Mouse (Mus musculus) cerebellum, adult 2 months (tissue): ENCODE results near the gene Iqce. TPM values are rescaled to one million over a fixed set of nuclear protein-coding genes. Genes with fewer than 3 reads are reported as not detected.
"Not testable (repeated sequence)": the region's sequence is repeated elsewhere in the genome, so short reads cannot be mapped to it uniquely, and the experiment has no call there.

Experiments used
- DNase-seq, 2 experiments: peaks; one replicate each; pipeline ENCODE4 v3.0.0; 2021
- H3K27ac ChIP-seq: fragments of 200-500 bp; 2 replicates; pipeline ENCODE4 v1.5.1; 2012; ENCODE audit warnings: low read length, control low read depth, inconsistent platforms; ENCODE audit not compliant: insufficient read depth
- H3K27me3 ChIP-seq: fragments of 200-500 bp; 2 replicates; pipeline ENCODE4 v1.6.1; 2012; ENCODE audit warnings: inconsistent platforms, mild to moderate bottlenecking, low read length, moderate library complexity; ENCODE audit not compliant: control insufficient read depth, insufficient read depth
- H3K4me1 ChIP-seq: fragments of 200-500 bp; 2 replicates; pipeline ENCODE4 v1.6.1; 2011; ENCODE audit warnings: low read length; ENCODE audit not compliant: control insufficient read depth, insufficient read depth
- H3K4me3 ChIP-seq: fragments of 200-500 bp; replicated peaks from 2 replicates; pipeline ENCODE3; 2011; ENCODE audit warnings: mild to moderate bottlenecking, low read depth, low read length, control low read depth; ENCODE audit not compliant: insufficient read depth
- CTCF ChIP-seq: fragments of 200-500 bp; IDR thresholded peaks from 2 replicates; pipeline ENCODE4 v1.5.1; 2011; ENCODE audit warnings: low read depth, mild to moderate bottlenecking, control low read depth, low read length, moderate library complexity, borderline replicate concordance; ENCODE audit not compliant: insufficient read depth
- POLR2A ChIP-seq: fragments of 200-500 bp; IDR thresholded peaks from 2 replicates; pipeline ENCODE4 v1.6.1; 2011; ENCODE audit warnings: low read length, control low read depth, borderline replicate concordance; ENCODE audit not compliant: insufficient read depth
- whole genome bisulfite sequencing: fragments of 180-500 bp; shearing (Covaris S2); methylation state at CpG from one replicate; pipeline ENCODE4 v1.1.7; 2018; 5-methylcytosine and 5-hydroxymethylcytosine counted together
- polyA plus RNA-seq: library from polyadenylated mRNA; depleted of rRNA; stranded (reverse); fragments of >200 nt; gene quantifications from 2 replicates; pipeline ENCODE4 v1.2.3, GENCODE M21; 2012

Gene Iqce
- polyA plus RNA-seq, 1 experiment, result 33.7 TPM

GRCm38 (mm10) chr5:140682113-140682512 is 20.1 kb downstream of the Iqce start:
- no peak overlapping the region for H3K27ac ChIP-seq
- H3K4me1 ChIP-seq, result no peaks in the 10 kb centered on the region
- WGBS, result 98% methylated on average over 6 of the region's 6 CpGs
- no peaks in the 10 kb centered on the region for H3K27me3 ChIP-seq
- no peak overlapping the region for H3K4me3 ChIP-seq
- DNase-seq, result no peak
- no peak for TF ChIP-seq POLR2A
- TF ChIP-seq CTCF, result no peak

GRCm38 (mm10) chr5:140680950-140681349 is 21.2 kb downstream of the Iqce start:
- H3K27ac ChIP-seq, result no peak overlapping the region
- H3K27me3 ChIP-seq, result no peaks in the 10 kb centered on the region
- no peak for TF ChIP-seq POLR2A
- TF ChIP-seq CTCF, result no peak
- H3K4me3 ChIP-seq, result no peak overlapping the region
- DNase-seq, result no peak
- WGBS, result 89% methylated on average over 1 of the region's 1 CpGs
- H3K4me1 ChIP-seq, result no peaks in the 10 kb centered on the region

GRCm38 (mm10) chr5:140680051-140680450 is 22.1 kb downstream of the Iqce start:
- no peak for DNase-seq
- H3K4me3 ChIP-seq, result no peak overlapping the region
- 78% methylated on average over 6 of the region's 6 CpGs for WGBS
- no peak for TF ChIP-seq POLR2A
- TF ChIP-seq CTCF, result no peak
- no peak overlapping the region for H3K27ac ChIP-seq
- no peaks in the 10 kb centered on the region for H3K4me1 ChIP-seq
- H3K27me3 ChIP-seq, result no peaks in the 10 kb centered on the region

- Histone ChIP-seq H3K4me3 (no peak overlapping the region), H3K4me1 (no peaks in the 10 kb centered on the region), H3K27ac (no peak overlapping the region), H3K27me3 (no peaks in the 10 kb centered on the region)
- 86% methylated on average over 6 of the region's 6 CpGs for WGBS
- TF ChIP-seq POLR2A (no peak), CTCF (no peak)
- DNase-seq, result no peak
Measured at GRCm38 (mm10) chr5:140677137-140677536, 25.0 kb downstream of the Iqce start.

- no peaks in the 10 kb centered on the region for H3K27me3 ChIP-seq
- H3K4me3 ChIP-seq, result no peak overlapping the region
- no peaks in the 10 kb centered on the region for H3K4me1 ChIP-seq
- no peak for DNase-seq
- TF ChIP-seq POLR2A, result no peak
- no peak for TF ChIP-seq CTCF
- no peak overlapping the region for H3K27ac ChIP-seq
- whole genome bisulfite sequencing, result 86% methylated on average over 11 of the region's 11 CpGs
Measured at GRCm38 (mm10) chr5:140675640-140676039, 26.5 kb downstream of the Iqce start.

DNA sequence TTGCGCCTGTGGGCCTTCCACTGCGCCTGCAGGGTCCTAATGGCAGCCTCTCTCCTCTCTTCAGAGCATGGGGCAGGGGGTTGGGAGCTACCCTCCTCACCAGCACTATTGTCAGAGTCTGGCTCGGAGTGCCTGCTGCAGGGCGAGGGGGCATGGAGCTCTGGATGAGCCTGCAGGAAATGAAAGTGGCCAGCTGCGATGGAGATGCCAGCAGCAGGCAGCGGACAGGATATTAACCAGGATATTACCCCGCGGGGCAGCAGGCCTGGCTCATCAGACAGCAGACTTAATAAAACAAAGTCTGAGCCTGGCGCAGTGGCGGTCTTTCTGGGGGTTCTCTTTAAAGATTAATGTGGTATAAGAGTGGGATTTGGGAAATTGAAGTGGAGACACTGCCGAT is 27.1 kb downstream of the Iqce start:
- no peak overlapping the region for H3K4me3 ChIP-seq
- no peak for DNase-seq
- H3K27ac ChIP-seq, result no peak overlapping the region
- no peaks in the 10 kb centered on the region for H3K4me1 ChIP-seq
- TF ChIP-seq POLR2A, result no peak
- no peak for TF ChIP-seq CTCF
- WGBS, result 63% methylated on average over 11 of the region's 11 CpGs
- H3K27me3 ChIP-seq, result no peaks in the 10 kb centered on the region

DNA sequence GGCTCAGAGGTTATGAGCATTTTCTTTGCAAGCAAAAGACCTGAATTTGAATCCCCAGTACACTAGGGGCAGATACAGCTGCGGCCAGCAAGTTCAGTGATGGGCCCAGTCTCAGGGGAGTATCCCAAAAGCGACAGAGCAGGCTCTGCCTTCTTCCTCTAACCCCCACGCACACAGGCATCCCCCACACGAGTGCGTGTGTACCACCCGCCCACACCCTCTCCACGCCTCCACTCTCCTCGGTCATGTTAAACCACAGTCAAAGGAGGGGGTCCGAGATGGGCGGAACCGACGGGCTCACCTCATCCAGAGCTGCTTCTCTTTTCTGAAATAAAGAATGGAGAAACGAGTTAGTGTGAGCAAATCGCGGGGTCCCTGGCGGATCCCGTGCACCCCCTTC is 28.1 kb downstream of the Iqce start:
- Histone ChIP-seq H3K4me3 (no peak overlapping the region), H3K27me3 (no peaks in the 10 kb centered on the region), H3K4me1 (no peaks in the 10 kb centered on the region), H3K27ac (no peak overlapping the region)
- 86% methylated on average over 17 of the region's 17 CpGs for WGBS
- no peak for DNase-seq
- TF ChIP-seq CTCF (no peak), POLR2A (no peak)

- H3K4me1 ChIP-seq, H3K4me3 ChIP-seq, H3K27me3 ChIP-seq, H3K27ac ChIP-seq, DNase-seq: not testable (repeated sequence)
- 92% methylated on average over 6 of the region's 6 CpGs for WGBS
Measured at GRCm38 (mm10) chr5:140672603-140673002, 29.6 kb downstream of the Iqce start.
